23 mouse cellular contexts compared by ENCODE assay signal in genomic region chr3:75305584-75305983, GRCm38 (mm10). TPM values are rescaled to one million over a fixed set of nuclear protein-coding genes. Genes with fewer than 3 reads are reported as not detected.
"Had no signal": no experiment of that assay in that cellular context is flagged by ENCODE, and none has a peak within 500 bp of the region (broad histone marks: within the 10 kb centered on the region; RNA-seq: fewer than 3 reads in every experiment).

No protein-coding gene starts in this region.

- ATAC-seq: liver, postnatal 0 days; lung, postnatal 0 days; midbrain, embryonic 13.5 days; midbrain, embryonic 16.5 days had no signal

- H3K4me3 ChIP-seq: hindbrain, embryonic 15.5 days; layer of hippocampus, adult 2 months; limb, embryonic 12.5 days; limb, embryonic 15.5 days; megakaryocyte, embryonic 14.5 days; midbrain, embryonic 10.5 days; midbrain, embryonic 13.5 days; myocyte; neural tube, embryonic 13.5 days; stomach, embryonic 15.5 days had no signal

- DNase-seq: left cerebral cortex, postnatal 4 days; liver, postnatal 0 days; lung, embryonic 14.5 days; lung, postnatal 36 days; retina, postnatal 1 day; right cerebral cortex, postnatal 25 days; spleen, adult 18-20 months; thymus, postnatal 25 days had no signal

- H3K36me3 ChIP-seq: hindbrain, embryonic 15.5 days; limb, embryonic 12.5 days; limb, embryonic 15.5 days; midbrain, embryonic 10.5 days; midbrain, embryonic 13.5 days; neural tube, embryonic 13.5 days; stomach, embryonic 15.5 days had no signal

- H3K4me2 ChIP-seq: hindbrain, embryonic 15.5 days; limb, embryonic 12.5 days; limb, embryonic 15.5 days; liver, embryonic 11.5 days; lung, embryonic 14.5 days; midbrain, embryonic 13.5 days; neural tube, embryonic 13.5 days; stomach, embryonic 15.5 days had no signal

- H3K27me3 ChIP-seq: hindbrain, embryonic 15.5 days; limb, embryonic 12.5 days; limb, embryonic 15.5 days; megakaryocyte, embryonic 14.5 days; midbrain, embryonic 13.5 days; neural tube, embryonic 13.5 days; stomach, embryonic 15.5 days had no signal

- H3K4me1 ChIP-seq: hindbrain, embryonic 15.5 days; limb, embryonic 12.5 days; limb, embryonic 15.5 days; midbrain, embryonic 10.5 days; midbrain, embryonic 13.5 days; neural tube, embryonic 13.5 days; stomach, embryonic 15.5 days had no signal

- H3K9ac ChIP-seq: hindbrain, embryonic 15.5 days; limb, embryonic 12.5 days; limb, embryonic 15.5 days; liver, embryonic 14.5 days; liver, postnatal 0 days; lung, embryonic 14.5 days; midbrain, embryonic 13.5 days; neural tube, embryonic 13.5 days; stomach, embryonic 15.5 days had no signal

- H3K9me3 ChIP-seq: hindbrain, embryonic 15.5 days; limb, embryonic 12.5 days; limb, embryonic 15.5 days; megakaryocyte, embryonic 14.5 days; midbrain, embryonic 10.5 days; midbrain, embryonic 13.5 days; neural tube, embryonic 13.5 days; stomach, embryonic 15.5 days had no signal

- H3K27ac ChIP-seq: hindbrain, embryonic 15.5 days; layer of hippocampus, adult 2 months; limb, embryonic 12.5 days; limb, embryonic 15.5 days; liver, embryonic 14.5 days; midbrain, embryonic 10.5 days; midbrain, embryonic 13.5 days; neural tube, embryonic 13.5 days; stomach, embryonic 15.5 days had no signal

RNA-seq across cellular contexts. Expression of gene Serpini2, which starts 35.7 kb away (rescaled TPM):
- polyA plus RNA-seq: hindbrain, embryonic 15.5 days; limb, embryonic 12.5 days; limb, embryonic 15.5 days; liver, embryonic 11.5 days; liver, postnatal 0 days; lung, embryonic 14.5 days; lung, postnatal 0 days; midbrain, embryonic 10.5 days; midbrain, embryonic 13.5 days; midbrain, embryonic 16.5 days; myocyte; neural tube, embryonic 13.5 days; thymus, postnatal 0 days had no signal
